Mouse (Mus musculus) cerebellum, adult (tissue): ENCODE measurements around the gene Cdc14a.

Source experiments
- ATAC-seq: cut with Nextera tagmentation; 2 replicates; pipeline ENCODE4 v1.9.2; 2017; ENCODE audit warnings: mild to moderate bottlenecking, moderate library complexity, mixed read lengths; ENCODE audit not compliant: insufficient number of reproducible peaks, low FRiP score, low TSS enrichment

Cdc14a gene

GRCm38 (mm10) chr3:116283996-116284395, 139.8 kb downstream of the Cdc14a start:
- no peak for ATAC-seq

- no peak for ATAC-seq
Observed at GRCm38 (mm10) chr3:116281663-116282062, 142.2 kb downstream of the Cdc14a start.

- ATAC-seq = no peak
Observed at GRCm38 (mm10) chr3:116277146-116277545, 146.7 kb downstream of the Cdc14a start.

- no peak for ATAC-seq
Observed at GRCm38 (mm10) chr3:116271679-116272078, 152.2 kb downstream of the Cdc14a start.

- peak; percentile 20; the same call in 1 of the 2 replicates for ATAC-seq
Observed at GRCm38 (mm10) chr3:116267036-116267654, 156.7 kb downstream of the Cdc14a start.

GRCm38 (mm10) chr3:116266360-116266759, 157.5 kb downstream of the Cdc14a start:
- ATAC-seq = no peak

- no peak for ATAC-seq
Observed at GRCm38 (mm10) chr3:116263977-116264376, 159.9 kb downstream of the Cdc14a start.

- no peak for ATAC-seq
Observed at GRCm38 (mm10) chr3:116263061-116263460, 160.8 kb downstream of the Cdc14a start.

GRCm38 (mm10) chr3:116256104-116256503, 167.7 kb downstream of the Cdc14a start:
- ATAC-seq = no peak

GRCm38 (mm10) chr3:116253077-116253531, 170.7 kb downstream of the Cdc14a start, which contains the start of gene Gpr88:
TSS of gene Gpr88 (minus strand) at chr3:116253503.
- ATAC-seq = peak; percentile 28; the same call in 1 of the 2 replicates

- no peak; the same call in 1 of the 2 replicates for ATAC-seq
Observed at GRCm38 (mm10) chr3:116252255-116253040, 171.4 kb downstream of the Cdc14a start.

GRCm38 (mm10) chr3:116251481-116252254, 172.2 kb downstream of the Cdc14a start:
- ATAC-seq = peak; percentile 56

GRCm38 (mm10) chr3:116249026-116249425, 174.8 kb downstream of the Cdc14a start:
- ATAC-seq = no peak

GRCm38 (mm10) chr3:116244476-116244875, 179.4 kb downstream of the Cdc14a start:
- ATAC-seq = no peak

- no peak for ATAC-seq
Observed at GRCm38 (mm10) chr3:116242685-116243084, 181.1 kb downstream of the Cdc14a start.

GRCm38 (mm10) chr3:116237527-116237926, 186.3 kb downstream of the Cdc14a start:
- no peak for ATAC-seq

GRCm38 (mm10) chr3:116236856-116237255, 187.0 kb downstream of the Cdc14a start:
- ATAC-seq = no peak

- ATAC-seq = no peak
Observed at GRCm38 (mm10) chr3:116233515-116233914, 190.3 kb downstream of the Cdc14a start.

GRCm38 (mm10) chr3:116232763-116233162, 191.1 kb downstream of the Cdc14a start:
- no peak for ATAC-seq

- ATAC-seq = no peak
Observed at GRCm38 (mm10) chr3:116229336-116229735, 194.5 kb downstream of the Cdc14a start.
